Mouse (Mus musculus) midbrain, embryonic 13.5 days (tissue): Measurements from ENCODE around the gene Lamtor1. TPM values are rescaled to one million over a fixed set of nuclear protein-coding genes. Genes with fewer than 3 reads are reported as not detected.

Experiments used
- microRNA-seq: library from miRNA; unstranded; fragments of <30 nt; microRNA quantifications from one replicate; pipeline ENCODE4, GENCODE M21; 2016
- polyA plus RNA-seq: library from polyadenylated mRNA; unstranded; fragments of >200 nt; fragmentation: Nextera tagmentation; extraction: Ambion mirVana; gene quantifications from 2 replicates; pipeline ENCODE4 v1.2.1, GENCODE M21; 2015

Lamtor1 gene
- polyA plus RNA-seq, 1 experiment from 2014 or later, result 158 TPM

Small RNA genes lying within 50 kb of the gene (microRNA-seq; reads per million reads assigned to microRNA genes)
- gene Gm22655, result not detected

Other genes with a start within 250 kb of the Lamtor1 start
- gene Clpb, start 242.3 kb upstream of the Lamtor1 start, polyA plus RNA-seq, result 31.9 and 33.7 TPM in 2 replicates
- 0.24 and 0.26 TPM in 2 replicates for gene Phox2a, start 87.6 kb upstream of the Lamtor1 start, polyA plus RNA-seq
- 20.3 and 26.3 TPM in 2 replicates for gene Inppl1, start 67.7 kb upstream of the Lamtor1 start, polyA plus RNA-seq
- gene Folr2, start 48.7 kb upstream of the Lamtor1 start, polyA plus RNA-seq, result 2.2 and 3.8 TPM in 2 replicates
- 79.0 and 92.2 TPM in 2 replicates for gene Anapc15, start 42.2 kb upstream of the Lamtor1 start, polyA plus RNA-seq
- gene Folr1, start 35.1 kb upstream of the Lamtor1 start, polyA plus RNA-seq, result 11.1 and 13.2 TPM in 2 replicates
- 0.35 and 0.77 TPM in 2 replicates for gene Tomt, start 455 bp downstream of the Lamtor1 start, polyA plus RNA-seq
- gene Lrrc51, start 28.0 kb downstream of the Lamtor1 start, polyA plus RNA-seq, result 9.6 and 10.6 TPM in 2 replicates
- gene Numa1, start 28.2 kb downstream of the Lamtor1 start, polyA plus RNA-seq, result 63.0 and 70.7 TPM in 2 replicates
- 4.1 and 5.6 TPM in 2 replicates for gene Il18bp, start 112.8 kb downstream of the Lamtor1 start, polyA plus RNA-seq
- gene Rnf121, start 159.6 kb downstream of the Lamtor1 start, polyA plus RNA-seq, result 30.1 and 30.9 TPM in 2 replicates
- 32.2 and 34.9 TPM in 2 replicates for gene Xndc1, start 159.6 kb downstream of the Lamtor1 start, polyA plus RNA-seq
- gene Xntrpc, start 159.8 kb downstream of the Lamtor1 start, polyA plus RNA-seq, result 1.3 and 1.5 TPM in 2 replicates
- 0.28 TPM in 1 of 2 replicates, not detected in the other for gene Trpc2, start 177.2 kb downstream of the Lamtor1 start, polyA plus RNA-seq
- gene Art1, start 195.8 kb downstream of the Lamtor1 start, polyA plus RNA-seq, result 0.31 and 0.37 TPM in 2 replicates
- 0.50 and 0.92 TPM in 2 replicates for gene Art5, start 203.6 kb downstream of the Lamtor1 start, polyA plus RNA-seq
- not detected in 2 replicates for gene Chrna10, start 210.9 kb downstream of the Lamtor1 start, polyA plus RNA-seq